1 mouse cellular context compared by ENCODE assay signal in the genomic region with DNA sequence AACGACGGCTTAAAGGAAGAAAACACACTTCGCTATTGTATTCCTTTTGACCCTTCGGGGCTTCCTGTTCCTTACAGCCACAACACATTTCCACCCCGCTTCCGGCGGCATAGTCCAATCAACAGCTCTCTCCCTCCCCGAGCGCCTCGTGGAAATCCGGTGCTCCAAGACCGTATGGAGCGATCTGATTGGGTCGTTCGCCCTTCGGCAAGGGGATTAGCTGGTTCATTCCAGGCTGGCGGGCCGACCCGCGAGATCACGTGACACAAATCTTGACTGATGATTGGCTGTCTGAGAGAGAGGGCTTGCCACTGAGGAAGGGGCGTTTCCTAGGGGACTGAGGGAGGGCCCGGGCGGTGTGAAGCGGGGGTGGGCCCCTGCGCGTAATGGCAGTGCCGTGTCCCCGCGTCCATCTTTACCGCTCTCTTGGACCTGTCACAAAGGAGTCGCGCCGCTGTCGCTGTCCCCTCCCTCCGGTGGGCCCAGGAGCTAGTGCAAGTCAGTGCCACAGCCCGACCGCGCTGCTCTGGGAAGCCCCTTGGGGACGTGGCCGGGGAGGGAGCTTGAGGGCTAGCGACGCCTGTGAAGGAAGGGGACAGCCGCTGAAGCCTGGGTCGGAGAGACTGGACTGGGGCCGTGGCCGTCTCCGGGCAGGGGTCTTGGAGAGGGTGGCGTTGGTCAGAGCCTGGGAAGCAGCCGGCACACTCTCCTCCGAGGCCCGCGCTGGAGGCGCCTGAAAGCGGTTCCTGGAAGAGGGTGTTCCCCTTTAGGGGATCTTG.
TF ChIP-seq lines count a peak whose summit lies in the region.

A gene (plus strand): TSS at position 331 of the 779 bp plus-strand sequence.
A gene (minus strand): TSS at position 391 of the 779 bp plus-strand sequence.

TF ChIP-seq in MEL, 35 proteins besides CTCF, POLR2A, EP300 and RAD21 (continued from another document):
- TF ChIP-seq USF2 (IDR thresholded peaks at IDR 0.05; ENCODE audit: borderline replicate concordance in 1 of 2, insufficient read depth in 1 of 2, low read depth in 1 of 2, low read length in 2 of 2) = peak; percentile 85 to 88
- no peak for TF ChIP-seq UBTF (IDR thresholded peaks at IDR 0.05; ENCODE audit: borderline replicate concordance, insufficient read depth, low read depth, low read length)
- no peak for TF ChIP-seq TAL1 (IDR thresholded peaks at IDR 0.05; ENCODE audit: low read length)
- no peak for TF ChIP-seq SMC3 (IDR thresholded peaks at IDR 0.05; ENCODE audit: low read depth, low read length)
- peak; percentile 72; the same call in 1 of the 2 replicates for TF ChIP-seq ZMIZ1 (IDR thresholded peaks at IDR 0.05; ENCODE audit: low read depth, low read length)
- peak; percentile 54; the same call in 1 of the 2 replicates for TF ChIP-seq POLR2AphosphoS2 (IDR thresholded peaks at IDR 0.05; ENCODE audit: low read length)
- peak; percentile 65; the same call in 1 of the 2 replicates for TF ChIP-seq KAT2A (conservative IDR thresholded peaks at IDR 0.05; ENCODE audit: low read depth, low read length)
